9 mouse cellular contexts compared by ENCODE assay signal in the genomic region with DNA sequence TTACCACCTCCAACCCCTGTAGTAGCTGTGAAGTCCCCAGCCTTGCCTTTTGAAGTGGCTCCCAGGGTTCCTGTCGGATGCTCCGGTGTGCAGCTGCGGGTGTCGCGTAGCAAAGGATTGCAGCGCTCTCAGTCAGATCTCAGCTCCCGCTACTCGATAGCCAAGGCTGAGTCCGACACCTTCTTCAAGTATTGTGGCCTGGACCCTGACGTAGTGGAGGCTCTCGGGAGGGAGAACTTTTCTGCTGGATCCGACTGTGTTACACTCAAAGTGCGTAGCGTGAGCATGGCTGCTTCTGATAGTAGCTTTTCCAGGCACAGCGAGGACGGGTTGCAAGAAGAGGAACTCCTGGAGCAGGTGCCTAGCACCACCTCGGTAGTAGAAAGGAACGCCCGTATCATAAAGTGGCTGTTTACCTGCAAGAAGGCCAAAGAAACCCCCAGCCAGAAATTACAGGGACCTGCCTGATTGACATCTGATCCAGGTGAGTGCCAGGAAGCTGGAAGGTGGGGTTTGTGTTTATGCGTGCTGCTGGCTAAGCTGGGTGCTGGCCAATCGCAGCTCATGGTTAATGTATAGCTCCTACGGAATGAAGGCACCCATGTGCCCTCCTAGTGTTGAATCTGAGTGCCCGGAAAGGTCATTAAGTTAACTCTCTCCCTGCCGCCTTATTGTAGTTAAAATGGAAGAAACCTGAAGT. TPM values are rescaled to one million over a fixed set of nuclear protein-coding genes. Genes with fewer than 3 reads are reported as not detected.
A peak's percentile ranks its signal among the peaks of the same experiment; 100 is the strongest.
DNase-seq lines count a peak whose midpoint lies in the region; ATAC-seq and TF ChIP-seq lines count a peak whose summit lies in the region.
"Had no signal": no experiment of that assay in that cellular context is flagged by ENCODE, and none has a peak within 500 bp of the region (broad histone marks: within the 10 kb centered on the region; RNA-seq: fewer than 3 reads in every experiment).

No protein-coding gene starts in this region.

- peak overlapping the region; percentile 31 for H3K4me3 ChIP-seq in cerebellum, adult 2 months (replicated peaks; ENCODE audit: insufficient read depth, low read depth, low read length)
- H3K4me3 ChIP-seq in C2C12 (ENCODE audit: insufficient read depth, poor library complexity, severe bottlenecking), result peak overlapping the region; percentile 37
- H3K4me3 ChIP-seq in embryonic facial prominence, embryonic 15.5 days (replicated peaks), result peak overlapping the region; percentile 36
- H3K4me3 ChIP-seq in hindbrain, embryonic 16.5 days (ENCODE audit: low read length), result peak overlapping the region; percentile 43
- peak overlapping the region; percentile 61 for H3K4me3 ChIP-seq in liver, embryonic 11.5 days (ENCODE audit: low read depth, low read length)

- DNase-seq in cerebellum, adult 2 months, result peak in 1 of 2 experiments; percentile 24
- no peak for DNase-seq in cerebellum, postnatal 4 days (ENCODE audit: low spot score in 2 of 2)
- peak; percentile 74 for DNase-seq in liver, embryonic 11.5 days (ENCODE audit: low spot score)
- DNase-seq in neural tube, embryonic 10.5 days (ENCODE audit: extremely low spot score, low spot score), result peak; percentile 64
- no peak for DNase-seq in c-Kit-positive CD71-positive TER-119-positive erythroid progenitor cells, embryonic 14.5 days (ENCODE audit: low spot score)

- peaks cover 39% of the 10 kb centered on the region for H3K79me2 ChIP-seq in C2C12 (ENCODE audit: control insufficient read depth, insufficient read depth)

- peak overlapping the region; percentile 88 for H3K4me2 ChIP-seq in embryonic facial prominence, embryonic 15.5 days (replicated peaks)
- H3K4me2 ChIP-seq in hindbrain, embryonic 16.5 days (ENCODE audit: low read length), result peak overlapping the region; percentile 80
- peak overlapping the region; percentile 88 for H3K4me2 ChIP-seq in liver, embryonic 11.5 days

- H3ac ChIP-seq in C2C12 (ENCODE audit: control insufficient read depth, insufficient read length, low read depth), result peak overlapping the region; percentile 25

- H3K36me3 ChIP-seq in C2C12 (ENCODE audit: control insufficient read depth, insufficient read depth), result no peaks in the 10 kb centered on the region
- no peaks in the 10 kb centered on the region for H3K36me3 ChIP-seq in embryonic facial prominence, embryonic 15.5 days
- no peaks in the 10 kb centered on the region for H3K36me3 ChIP-seq in hindbrain, embryonic 16.5 days (ENCODE audit: control insufficient read depth, insufficient read depth, low read length)
- H3K36me3 ChIP-seq in liver, embryonic 11.5 days (ENCODE audit: control insufficient read depth, insufficient read depth, low read length), result no peaks in the 10 kb centered on the region

- 0 out of 2 replicates have a peak, but pooled peaks cover 4% of the 10 kb centered on the region for H3K4me1 ChIP-seq in cerebellum, adult 2 months (ENCODE audit: control insufficient read depth, insufficient read depth, low read length)
- H3K4me1 ChIP-seq in embryonic facial prominence, embryonic 15.5 days, result peaks cover 19% of the 10 kb centered on the region
- peaks cover 13% of the 10 kb centered on the region for H3K4me1 ChIP-seq in hindbrain, embryonic 16.5 days (ENCODE audit: control insufficient read depth, insufficient read depth, low read depth, low read length)
- peaks cover 8% of the 10 kb centered on the region for H3K4me1 ChIP-seq in liver, embryonic 11.5 days (replicated peaks; ENCODE audit: control insufficient read depth, insufficient read depth, low read length)

- H3K27ac ChIP-seq in cerebellum, adult 2 months (ENCODE audit: insufficient read depth, low read length), result no peak overlapping the region
- no peak overlapping the region for H3K27ac ChIP-seq in embryonic facial prominence, embryonic 15.5 days (replicated peaks)
- no peak overlapping the region for H3K27ac ChIP-seq in hindbrain, embryonic 16.5 days (ENCODE audit: low read depth, low read length)
- H3K27ac ChIP-seq in liver, embryonic 11.5 days (ENCODE audit: low read depth, low read length), result peak overlapping the region; percentile 81

- no peaks in the 10 kb centered on the region for H3K9me3 ChIP-seq in embryonic facial prominence, embryonic 15.5 days (replicated peaks)
- H3K9me3 ChIP-seq in hindbrain, embryonic 16.5 days (ENCODE audit: control insufficient read depth, low read length), result no peaks in the 10 kb centered on the region
- H3K9me3 ChIP-seq in liver, embryonic 11.5 days (ENCODE audit: control insufficient read depth, low read length), result no peaks in the 10 kb centered on the region

- H3K9ac ChIP-seq in embryonic facial prominence, embryonic 15.5 days, result no peak overlapping the region
- H3K9ac ChIP-seq in hindbrain, embryonic 16.5 days (ENCODE audit: low read depth, low read length), result peak overlapping the region; percentile 47
- H3K9ac ChIP-seq in liver, embryonic 11.5 days (ENCODE audit: low read depth, low read length), result peak overlapping the region; percentile 49

- H3K27me3 ChIP-seq in cerebellum, adult 2 months (ENCODE audit: control insufficient read depth, insufficient read depth, low read length), result peaks cover 1% of the 10 kb centered on the region; the same call in 1 of the 2 replicates
- H3K27me3 ChIP-seq in C2C12 (ENCODE audit: control insufficient read depth, insufficient read depth, insufficient read length), result no peaks in the 10 kb centered on the region
- peaks cover 46% of the 10 kb centered on the region for H3K27me3 ChIP-seq in embryonic facial prominence, embryonic 15.5 days
- H3K27me3 ChIP-seq in hindbrain, embryonic 16.5 days (replicated peaks; ENCODE audit: control insufficient read depth, insufficient read depth, low read length), result peaks cover 31% of the 10 kb centered on the region
- peaks cover 10% of the 10 kb centered on the region; the same call in 1 of the 2 replicates for H3K27me3 ChIP-seq in liver, embryonic 11.5 days (replicated peaks; ENCODE audit: control insufficient read depth, insufficient read depth, low read length)
- H3K27me3 ChIP-seq: CH12.LX had no signal

- 5% methylated on average over 24 of the region's 24 CpGs for WGBS in cerebellum, adult 2 months
- 1% methylated on average over 24 of the region's 24 CpGs for WGBS in embryonic facial prominence, embryonic 15.5 days
- 3% methylated on average over 24 of the region's 24 CpGs for WGBS in hindbrain, embryonic 16.5 days
- WGBS in liver, embryonic 11.5 days, result 2% methylated on average over 24 of the region's 24 CpGs

- ATAC-seq in embryonic facial prominence, embryonic 15.5 days (ENCODE audit: insufficient number of reproducible peaks, low FRiP score, low TSS enrichment, low read depth), result no peak
- ATAC-seq in hindbrain, embryonic 16.5 days, result peak; percentile 72
- ATAC-seq in liver, embryonic 11.5 days (replicated peaks; ENCODE audit: low FRiP score), result peak; percentile 56

- no peak for TF ChIP-seq CTCF in cerebellum, adult 2 months (IDR thresholded peaks at IDR 0.05; ENCODE audit: borderline replicate concordance, insufficient read depth, low read depth, low read length)
- TF ChIP-seq CTCF in C2C12 (IDR thresholded peaks at IDR 0.05; ENCODE audit: control insufficient read depth, insufficient read depth, insufficient read length), result no peak

- TF ChIP-seq POLR2A in cerebellum, adult 2 months (IDR thresholded peaks at IDR 0.05; ENCODE audit: borderline replicate concordance, insufficient read depth, low read length), result no peak

- H3K79me3 ChIP-seq in C2C12 (ENCODE audit: low read depth), result peaks cover 6% of the 10 kb centered on the region

TF ChIP-seq in C2C12, 6 proteins besides CTCF, POLR2A, EP300 and RAD21:
- TF ChIP-seq MYOG (IDR thresholded peaks at IDR 0.05; ENCODE audit: control insufficient read depth, extremely low read depth, insufficient read length) (no peak), MYOD1 (IDR thresholded peaks at IDR 0.05; ENCODE audit: control insufficient read depth, insufficient read length, low read depth) (no peak), CEBPB (IDR thresholded peaks at IDR 0.05; ENCODE audit: low read depth) (no peak), MAX (IDR thresholded peaks at IDR 0.05) (no peak), USF1 (IDR thresholded peaks at IDR 0.05; ENCODE audit: low read depth) (no peak), FOSL1 (IDR thresholded peaks at IDR 0.05; ENCODE audit: insufficient read depth, low read length, poor library complexity, severe bottlenecking) (no peak)
TF ChIP-seq in C2C12: peak in this region for 0.

RNA-seq across cellular contexts. Expression of gene Fam110c, which starts 1.3 kb away (rescaled TPM):
- 0.15 and 0.29 TPM in 2 replicates for polyA plus RNA-seq in cerebellum, adult 2 months (2012; rRNA removed)
- polyA plus RNA-seq in C2C12 (2012; fragmentation: generic; extraction: Trizol), result 0.90 TPM
- polyA plus RNA-seq in embryonic facial prominence, embryonic 15.5 days (2015; fragmentation: Nextera tagmentation; extraction: Ambion mirVana), result 1.1 and 1.2 TPM in 2 replicates
- 0.05 and 0.06 TPM in 2 replicates for polyA plus RNA-seq in hindbrain, embryonic 16.5 days (2015; fragmentation: Nextera tagmentation; extraction: Ambion mirVana)
- polyA plus RNA-seq in liver, embryonic 11.5 days (2014; fragmentation: Nextera tagmentation; extraction: Ambion mirVana), result 2.4 and 2.5 TPM in 2 replicates

Comparison
In these comparisons a context has a peak if more than half of its experiments do, and no peak if none do; other contexts are left out.
1. DNase-seq: peak in liver, embryonic 11.5 days (single experiment) and neural tube, embryonic 10.5 days (single experiment); none in cerebellum, postnatal 4 days (0 of 2) and c-Kit-positive CD71-positive TER-119-positive erythroid progenitor cells, embryonic 14.5 days (single experiment).
2. Peak in every context shown above with its lines, with median percentiles within 50 percentile points of each other: H3K4me3 ChIP-seq and H3K4me2 ChIP-seq.